Mouse (Mus musculus) embryo, embryonic 11 days (tissue): Measurements from ENCODE around the gene Dennd2c.
A peak's percentile ranks its signal among the peaks of the same experiment; 100 is the strongest.
"Not testable (repeated sequence)": the region's sequence is repeated elsewhere in the genome, so short reads cannot be mapped to it uniquely, and the experiment has no call there.

Experiments
- DNase-seq: peaks from one replicate; pipeline ENCODE4 v3.0.0-alpha.2; 2015

Gene Dennd2c

DNA sequence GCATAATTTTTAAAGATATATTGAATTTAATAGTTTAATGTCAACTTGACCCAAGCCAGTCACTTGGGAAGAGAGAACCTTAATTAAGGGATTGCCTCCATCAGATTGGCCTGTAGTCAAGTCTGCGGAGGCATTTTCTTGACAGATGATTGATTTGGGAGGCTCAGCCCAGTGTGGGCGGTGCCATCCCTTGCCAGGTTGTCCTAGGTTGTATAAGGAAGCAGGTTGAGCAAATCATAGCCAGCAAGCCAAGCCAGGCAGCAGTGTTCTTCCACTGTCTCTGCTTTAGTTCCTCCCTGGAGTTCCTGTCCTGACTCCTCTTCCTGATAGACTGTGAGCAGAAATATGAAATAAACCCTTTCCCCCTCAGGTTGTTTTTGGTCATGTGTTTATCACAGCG lies 21.2 kb downstream of the Dennd2c start:
- no peak for DNase-seq

DNA sequence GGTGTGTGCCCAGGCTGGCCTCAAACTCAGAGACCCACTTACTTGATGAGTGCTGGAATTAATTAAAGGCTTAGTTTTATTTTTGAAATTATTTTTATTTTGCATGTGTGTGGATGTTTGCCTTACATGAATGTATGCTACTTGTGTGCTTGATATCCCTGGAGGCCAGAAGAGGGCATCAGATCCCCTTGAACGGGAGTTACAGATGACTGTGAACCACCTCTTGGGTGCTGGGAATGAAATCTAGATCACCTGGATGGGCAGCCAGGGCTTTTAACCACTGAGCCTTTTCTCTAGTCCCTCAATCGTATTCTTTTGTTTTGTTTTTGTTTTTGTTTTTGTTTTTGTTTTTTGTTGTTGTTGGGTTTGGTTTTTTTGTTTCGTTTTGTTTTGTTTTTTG lies 23.7 kb downstream of the Dennd2c start:
- no peak for DNase-seq

DNA sequence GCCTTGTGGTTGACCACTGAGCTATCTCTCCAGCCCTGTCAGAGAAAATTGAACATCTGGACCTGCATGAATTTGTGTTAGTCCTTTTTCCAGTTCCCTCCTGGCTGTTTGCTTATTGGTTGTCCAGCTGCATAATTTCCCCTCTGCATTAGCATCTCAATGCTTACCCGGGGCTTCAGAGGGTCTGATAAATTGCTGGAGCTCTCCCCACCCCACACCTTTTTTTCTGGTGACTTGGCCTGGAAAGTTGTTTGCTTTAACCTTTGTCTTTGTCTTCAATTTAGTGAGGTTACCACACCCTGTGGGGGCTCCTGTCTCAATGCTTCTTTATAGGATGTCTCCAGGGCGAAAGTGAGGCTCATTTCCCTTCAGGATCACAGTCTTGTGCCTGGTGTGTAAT lies 24.8 kb downstream of the Dennd2c start:
- peak; percentile 26 for DNase-seq

DNA sequence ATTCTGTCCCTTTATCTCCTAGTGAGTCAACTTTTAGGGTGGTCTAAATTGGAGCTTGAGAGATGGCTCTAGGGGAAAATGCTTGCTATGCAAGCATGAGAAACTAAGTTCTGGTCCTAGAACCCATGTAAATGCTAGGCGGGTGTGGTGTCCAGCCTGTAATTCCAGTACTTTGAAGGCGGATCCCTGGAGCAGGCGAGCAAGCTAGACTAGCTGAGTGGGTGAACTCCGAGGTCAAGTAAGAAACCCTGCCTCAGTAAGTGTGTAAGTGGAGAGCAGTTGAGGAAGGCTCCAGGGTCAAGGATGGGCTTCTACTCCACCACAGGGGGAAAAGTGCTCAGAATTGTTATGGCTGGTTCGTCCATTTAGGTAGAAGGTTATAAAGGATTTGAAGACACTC lies 25.3 kb downstream of the Dennd2c start:
- DNase-seq = no peak

DNA sequence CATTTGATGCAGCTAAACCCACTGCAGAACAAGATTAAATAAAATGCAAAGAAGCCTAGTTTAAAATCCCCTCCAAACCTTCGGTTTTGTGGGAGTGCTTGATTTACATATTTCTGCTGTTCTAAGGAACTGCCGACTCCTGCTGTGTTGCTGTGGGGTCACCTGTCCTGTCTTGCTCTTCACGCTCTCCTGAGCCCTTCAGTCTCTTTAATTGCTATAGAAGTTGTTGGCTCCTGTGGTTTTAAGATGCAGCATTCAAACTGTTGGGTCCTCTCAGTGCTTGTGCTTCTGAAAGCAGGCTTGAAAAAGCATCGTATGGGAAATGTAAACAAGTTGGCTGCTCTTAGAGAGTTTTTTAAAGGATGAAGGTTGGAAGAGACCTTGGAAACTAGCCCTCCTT lies 25.8 kb downstream of the Dennd2c start:
- DNase-seq = no peak

DNA sequence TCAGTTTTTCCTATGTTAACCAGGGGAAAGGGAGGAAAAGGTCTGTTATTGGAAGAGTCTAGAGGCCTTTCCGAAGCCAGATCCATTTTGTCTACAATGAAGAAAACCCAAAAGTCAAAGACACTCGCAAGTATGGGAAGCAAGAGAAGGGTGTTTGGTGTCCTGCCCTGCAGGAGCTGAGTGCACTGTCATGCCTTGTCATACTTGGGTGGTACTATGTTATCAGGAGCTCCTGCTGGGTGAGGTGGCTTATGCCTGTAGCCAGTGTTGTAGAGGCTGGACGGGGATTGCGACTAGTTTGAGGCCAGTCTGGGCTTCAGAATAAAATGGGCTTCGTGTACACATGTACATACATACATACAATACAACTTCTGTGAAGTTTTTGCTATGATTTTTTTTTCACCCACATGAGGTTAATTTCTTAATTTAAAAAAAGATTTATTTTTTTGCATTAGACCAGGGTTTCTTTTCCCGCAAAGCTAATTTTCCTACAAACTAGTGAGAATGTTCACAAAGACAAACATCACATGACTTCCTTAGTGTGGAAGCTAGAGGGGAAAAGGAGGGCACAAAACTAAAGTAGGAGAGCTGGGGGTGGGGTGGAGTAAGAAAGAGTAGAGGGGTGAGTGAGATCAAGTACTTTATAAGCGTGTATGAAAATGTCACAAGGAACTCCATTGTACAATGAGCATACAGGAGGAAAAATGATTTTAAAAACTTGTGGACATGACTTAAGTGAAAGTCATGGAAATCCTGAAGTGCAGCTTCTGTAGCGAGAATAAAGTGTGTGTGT lies 27.2 kb downstream of the Dennd2c start:
- no peak for DNase-seq

DNA sequence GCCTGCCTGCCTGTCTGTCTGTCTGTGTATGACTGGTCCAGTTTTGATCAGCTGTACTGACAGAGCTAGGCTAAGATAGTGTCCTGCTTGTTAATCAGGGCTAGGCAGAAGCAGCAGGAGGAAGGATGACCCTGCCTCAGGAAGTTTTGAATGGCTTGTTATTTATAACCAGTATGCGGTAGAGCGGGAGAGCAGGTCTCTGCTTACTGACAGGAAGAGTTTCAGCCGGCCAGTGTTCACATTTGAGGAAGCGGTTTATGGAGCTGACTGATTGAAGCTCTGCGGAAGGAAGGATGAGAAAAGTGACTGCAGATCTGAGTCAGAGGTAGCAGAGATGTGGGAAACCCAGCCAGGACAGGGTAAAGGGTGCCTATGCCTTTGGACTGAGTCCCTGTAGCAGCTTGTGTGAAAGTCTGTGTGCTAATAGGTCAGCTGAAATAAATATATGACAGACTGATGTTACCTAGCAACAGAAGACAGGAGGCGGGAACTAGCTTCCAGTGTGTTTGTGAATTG lies 27.9 kb downstream of the Dennd2c start:
- peak; percentile 49 for DNase-seq

DNA sequence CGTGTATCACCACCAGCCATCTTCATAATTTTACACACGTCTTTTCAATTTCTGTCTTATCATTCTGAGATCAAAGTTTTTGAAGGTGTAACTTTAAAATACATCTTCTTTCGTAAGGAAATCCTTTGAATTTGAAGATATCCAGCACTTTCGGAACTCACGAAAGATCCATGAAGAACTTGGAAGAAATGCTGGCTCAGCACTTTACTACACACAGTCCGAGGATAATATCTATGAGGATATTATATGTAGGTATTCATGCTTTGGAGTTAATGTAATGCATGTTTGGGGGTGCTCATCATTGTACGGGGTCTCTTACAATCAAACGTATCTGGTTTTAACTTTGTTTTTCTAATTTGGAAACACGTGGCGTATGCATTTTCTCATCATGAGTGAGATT lies 30.7 kb downstream of the Dennd2c start:
- no peak for DNase-seq

DNA sequence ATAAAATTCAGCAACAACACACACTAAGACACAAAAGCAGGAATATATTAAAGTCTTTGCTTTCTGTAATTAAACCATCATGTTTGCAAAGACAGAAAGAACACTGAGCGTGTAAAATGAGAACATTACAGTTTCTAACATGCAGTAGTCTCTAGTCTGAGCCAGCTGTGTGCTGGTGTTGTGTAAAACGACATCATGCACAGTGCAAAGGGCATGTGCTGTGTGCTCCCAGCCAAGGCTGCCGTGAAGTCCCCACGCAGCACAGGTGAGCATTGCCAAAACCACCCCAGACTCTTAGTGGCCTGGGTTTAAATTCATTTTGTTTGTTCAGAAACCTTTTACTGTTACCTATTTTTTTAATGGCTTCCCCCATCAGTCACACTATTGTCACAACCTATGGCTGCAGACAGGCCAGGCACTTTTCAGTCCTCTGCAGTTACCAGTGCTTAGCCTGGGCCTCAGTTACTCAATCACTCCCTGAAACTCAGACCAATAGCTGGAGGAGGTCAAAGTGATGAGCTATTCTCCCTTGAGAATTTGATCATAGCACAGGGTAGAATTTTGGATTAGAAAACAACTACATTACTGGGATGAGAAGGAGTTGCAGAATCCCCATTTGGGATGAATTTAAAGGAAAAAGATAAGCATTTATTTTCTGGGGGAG lies 34.1 kb downstream of the Dennd2c start:
- DNase-seq = no peak

DNA sequence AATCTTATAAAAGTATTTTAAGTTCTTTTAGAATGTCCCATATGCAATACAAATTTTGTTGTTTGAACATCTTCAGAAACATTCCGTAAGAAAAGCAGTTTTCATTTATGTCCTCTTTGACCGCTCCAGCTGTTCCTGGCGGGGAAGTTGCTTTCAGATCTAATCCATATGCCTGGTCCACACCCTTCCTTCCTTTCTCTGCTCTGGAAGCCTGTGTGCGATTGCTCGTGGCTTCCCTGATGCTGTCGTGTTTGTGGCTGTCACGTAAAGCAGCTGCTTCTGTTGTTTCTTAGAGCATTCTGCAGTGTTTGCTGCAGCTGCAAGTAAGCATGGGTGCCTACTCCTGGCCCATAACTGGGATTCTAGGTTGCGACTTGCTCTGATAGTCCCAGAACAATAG lies 36.6 kb downstream of the Dennd2c start:
- no peak for DNase-seq

DNA sequence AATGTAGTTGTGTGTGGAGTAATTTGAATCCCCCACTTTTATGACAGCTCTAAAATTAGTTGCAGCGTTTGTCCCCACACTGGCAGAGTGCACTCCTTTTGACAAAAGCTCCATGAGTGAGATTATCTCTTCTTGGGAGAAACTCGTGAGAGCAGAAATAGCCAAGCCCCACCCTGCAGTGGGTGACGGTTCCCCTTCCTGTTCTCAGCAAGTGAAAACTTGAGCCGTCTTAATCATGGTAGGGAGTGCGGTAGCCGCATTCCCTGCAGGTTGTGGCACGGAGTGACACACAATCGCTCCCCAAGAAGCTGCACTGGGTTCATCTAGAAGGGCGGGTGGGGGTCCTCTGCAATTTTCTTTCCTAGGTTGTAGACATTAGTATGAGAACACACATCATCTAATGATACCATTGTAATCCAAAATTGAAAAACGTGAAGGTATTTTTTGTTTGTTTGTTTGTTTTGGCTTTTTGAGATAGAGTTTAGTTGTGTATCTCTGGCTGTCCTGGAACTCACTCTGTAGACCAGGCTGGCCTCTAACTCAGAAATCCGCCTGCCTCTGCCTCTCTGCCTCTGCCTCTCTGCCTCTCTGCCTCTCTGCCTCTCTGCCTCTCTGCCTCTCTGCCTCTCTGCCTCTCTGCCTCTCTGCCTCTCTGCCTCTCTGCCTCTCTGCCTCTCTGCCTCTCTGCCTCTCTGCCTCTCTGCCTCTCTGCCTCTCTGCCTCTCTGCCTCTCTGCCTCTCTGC lies 37.9 kb downstream of the Dennd2c start:
- not testable (repeated sequence) for DNase-seq

DNA sequence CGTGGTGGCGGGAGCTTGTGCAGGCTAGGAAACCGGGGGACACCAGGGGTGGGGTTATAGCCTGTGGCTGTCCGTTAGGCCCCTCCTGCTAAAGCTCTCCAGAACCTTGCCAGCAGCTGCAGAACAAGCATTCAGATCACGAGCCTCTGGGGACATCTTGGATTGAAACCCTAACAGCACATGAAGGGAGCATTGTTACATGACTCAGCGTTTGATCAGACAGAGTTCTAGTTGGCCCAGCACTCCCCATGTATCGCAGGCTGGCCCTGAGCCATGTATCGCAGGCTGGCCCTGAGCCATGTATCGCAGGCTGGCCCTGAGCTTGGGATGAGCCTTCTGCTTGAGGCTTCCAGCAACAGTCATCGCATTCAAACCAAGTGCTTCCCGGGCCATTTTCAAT lies 38.9 kb downstream of the Dennd2c start:
- DNase-seq = no peak

DNA sequence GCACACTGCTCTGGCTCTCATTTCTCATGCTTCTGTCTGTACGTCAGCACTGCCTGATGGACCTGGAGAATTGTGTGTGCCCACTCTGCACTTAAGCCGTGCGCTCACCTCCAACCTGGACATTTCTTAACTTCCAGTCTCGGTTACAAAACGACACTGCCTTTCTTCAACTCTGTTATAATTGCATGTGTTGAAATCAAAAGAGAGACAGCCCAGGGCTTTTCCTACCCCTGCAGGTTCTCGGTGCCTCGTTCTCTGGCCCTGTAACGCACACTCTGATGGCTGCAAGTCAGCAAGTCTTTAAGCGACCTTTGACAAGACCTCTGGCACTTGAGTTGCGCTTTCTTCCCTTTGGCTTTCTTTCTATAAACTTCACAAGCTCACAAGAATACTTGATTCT lies 40.0 kb downstream of the Dennd2c start:
- no peak for DNase-seq

DNA sequence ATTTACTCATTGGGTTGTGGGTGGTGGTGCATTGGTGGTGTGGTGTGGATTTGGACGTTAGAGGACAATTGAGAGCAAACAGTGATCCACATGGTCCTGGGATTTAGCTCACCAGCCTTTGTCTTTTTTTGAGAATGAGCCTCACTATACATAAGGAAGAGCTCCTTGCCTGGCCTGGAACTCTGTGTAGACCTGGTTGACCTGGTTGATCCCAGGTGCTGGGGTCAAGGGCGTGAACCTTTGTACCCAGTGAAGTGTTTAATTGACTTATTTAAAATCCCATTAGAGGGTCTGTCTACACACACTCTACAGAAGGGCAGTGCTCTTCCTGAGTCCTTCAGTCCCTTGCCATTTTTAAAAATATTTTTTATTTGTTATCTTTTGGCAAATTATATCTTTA lies 42.9 kb downstream of the Dennd2c start:
- no peak for DNase-seq

DNA sequence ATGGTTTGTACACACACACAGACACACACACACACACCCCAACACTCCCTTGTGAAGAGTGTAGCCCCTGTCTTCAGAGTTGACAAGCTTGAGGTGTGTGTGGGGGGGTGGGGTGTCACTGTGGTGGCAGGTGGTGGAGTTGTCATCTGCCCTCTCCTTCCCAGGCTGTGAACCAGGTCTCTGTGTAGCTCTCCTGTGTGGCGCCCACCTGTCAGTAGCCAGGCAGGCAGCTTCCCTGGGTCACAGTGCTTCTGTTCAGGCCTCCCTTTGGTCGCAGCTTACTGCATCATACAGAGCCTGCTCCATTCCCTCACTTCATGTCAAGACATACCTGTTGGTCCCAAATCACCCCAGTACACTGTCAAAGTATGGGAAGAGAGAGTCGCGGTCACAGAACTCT lies 43.4 kb downstream of the Dennd2c start:
- no peak for DNase-seq

DNA sequence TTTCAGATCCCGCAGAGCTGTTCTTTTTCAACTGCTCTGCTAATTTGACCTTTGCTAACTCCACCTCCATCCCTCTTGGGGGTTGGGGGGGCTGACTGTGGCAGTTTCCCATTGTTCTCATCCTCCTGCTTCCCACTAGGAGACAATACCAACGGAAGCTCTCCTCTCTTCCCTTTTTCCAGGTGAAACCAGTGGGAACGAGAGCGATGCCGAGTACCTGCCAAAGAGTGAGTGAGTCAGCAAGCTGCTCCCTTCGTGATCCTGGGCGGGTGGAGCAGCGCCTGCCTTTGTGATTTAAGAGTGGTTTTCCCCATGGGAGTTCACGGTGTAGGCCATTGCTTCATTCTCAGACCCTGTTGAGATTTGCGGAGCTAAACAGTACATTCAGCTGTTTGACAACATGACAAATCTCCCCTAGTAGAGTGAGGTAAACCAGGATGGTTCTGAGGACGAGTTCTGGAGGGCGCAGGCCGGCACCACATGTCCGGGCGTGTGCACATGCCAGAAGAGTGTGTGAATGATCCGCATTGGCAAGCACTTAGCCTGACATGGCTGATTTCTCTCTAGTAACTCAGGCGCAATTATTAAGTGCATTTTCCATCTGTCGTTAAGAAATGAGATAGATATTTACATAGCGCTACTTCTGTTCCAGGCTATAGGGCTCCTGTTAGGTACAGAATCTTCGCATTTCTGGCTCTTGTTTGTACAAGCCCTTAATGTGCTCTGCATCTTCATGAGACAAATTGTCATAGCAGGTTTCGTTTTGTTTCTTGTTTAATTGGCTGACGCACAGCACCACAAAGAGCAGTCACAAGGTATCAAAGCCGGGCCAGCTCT lies 44.1 kb downstream of the Dennd2c start:
- no peak for DNase-seq

DNA sequence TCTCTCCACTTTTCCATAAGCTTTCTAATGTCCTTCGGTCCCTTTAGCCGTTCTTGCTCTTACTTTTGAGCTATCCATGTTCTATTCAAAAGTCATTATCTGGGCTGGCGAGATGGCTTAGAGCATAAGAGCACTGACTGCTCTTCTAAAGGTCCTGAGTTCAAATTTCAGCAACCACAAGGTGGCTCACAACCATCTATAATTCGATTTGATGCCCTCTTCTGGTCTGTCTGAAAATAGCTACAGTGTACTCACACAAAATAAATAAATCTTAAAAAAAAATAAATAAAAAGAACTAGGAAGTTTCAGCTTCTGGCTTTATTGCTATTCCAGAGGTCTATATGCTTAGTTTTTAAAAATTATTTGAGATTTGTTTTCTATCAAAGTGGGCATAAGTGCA lies 45.4 kb downstream of the Dennd2c start:
- no peak for DNase-seq

DNA sequence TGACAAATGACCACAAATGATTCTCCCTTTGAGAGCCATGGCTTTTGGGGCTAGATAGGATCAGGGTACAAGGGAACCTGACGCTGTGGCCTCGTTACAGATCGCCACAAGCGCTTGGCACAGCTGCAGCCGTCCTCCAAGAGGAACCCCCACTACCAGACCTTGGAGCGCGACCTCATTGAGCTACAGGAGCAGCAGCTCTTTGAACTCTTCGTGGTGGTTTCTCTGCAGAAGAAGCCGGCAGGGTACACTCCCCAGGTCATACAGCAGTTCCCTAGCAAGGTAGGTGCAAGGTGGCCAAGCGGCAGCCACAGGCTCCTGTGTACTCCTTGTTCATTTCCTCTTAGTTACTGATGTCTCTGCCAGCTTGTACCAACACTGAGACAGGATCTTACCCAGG lies 46.5 kb downstream of the Dennd2c start:
- no peak for DNase-seq

DNA sequence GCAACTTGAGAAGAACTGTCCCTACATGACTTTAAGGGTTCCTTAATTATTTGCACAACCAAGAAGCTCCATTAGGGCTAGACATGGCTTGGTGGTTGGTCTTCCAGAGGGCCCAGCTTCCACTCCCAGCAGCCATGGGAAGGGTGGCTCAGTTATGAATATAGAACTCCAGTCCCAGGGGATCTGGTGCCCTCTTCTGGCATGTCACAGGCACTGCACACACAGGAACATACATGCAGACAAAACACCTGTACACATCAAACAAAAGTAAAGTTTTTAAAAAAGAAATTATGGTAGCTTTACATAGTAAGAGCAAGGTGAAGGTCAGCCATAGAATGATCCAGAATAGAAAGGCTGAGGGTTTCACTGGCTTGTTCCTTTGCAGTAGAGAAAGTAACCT lies 51.4 kb downstream of the Dennd2c start:
- no peak for DNase-seq

DNA sequence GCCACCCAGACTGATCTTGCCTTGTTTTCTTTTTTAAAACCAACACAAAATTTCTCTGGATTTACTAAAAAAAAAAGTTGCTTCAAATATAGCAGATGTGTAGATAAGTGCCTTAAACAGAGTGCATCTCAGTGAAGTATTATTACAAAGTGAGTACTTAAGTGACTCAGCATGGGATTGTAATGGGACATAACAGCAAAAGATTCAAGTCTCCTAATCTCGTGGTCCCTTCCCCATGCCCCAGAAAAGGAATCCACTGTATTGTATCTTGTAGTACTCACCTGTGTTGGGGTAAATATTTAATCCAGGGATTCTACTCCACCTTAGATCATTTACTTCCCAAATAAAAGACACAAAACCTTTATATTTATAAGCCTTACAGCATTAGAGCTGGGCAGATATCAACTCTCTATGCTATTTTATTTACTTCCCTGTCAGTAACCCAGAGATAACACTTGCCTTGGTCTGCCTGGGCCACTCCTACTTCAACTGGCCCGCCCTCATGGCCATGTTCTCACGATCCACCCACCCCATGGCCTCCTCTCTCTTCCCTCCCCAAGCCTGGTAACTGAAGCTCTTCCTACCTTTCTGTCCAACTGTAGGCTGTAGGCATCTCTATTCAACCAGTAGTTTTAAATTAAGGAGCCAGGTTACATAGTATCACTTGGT lies 57.0 kb downstream of the Dennd2c start:
- DNase-seq = no peak

DNA sequence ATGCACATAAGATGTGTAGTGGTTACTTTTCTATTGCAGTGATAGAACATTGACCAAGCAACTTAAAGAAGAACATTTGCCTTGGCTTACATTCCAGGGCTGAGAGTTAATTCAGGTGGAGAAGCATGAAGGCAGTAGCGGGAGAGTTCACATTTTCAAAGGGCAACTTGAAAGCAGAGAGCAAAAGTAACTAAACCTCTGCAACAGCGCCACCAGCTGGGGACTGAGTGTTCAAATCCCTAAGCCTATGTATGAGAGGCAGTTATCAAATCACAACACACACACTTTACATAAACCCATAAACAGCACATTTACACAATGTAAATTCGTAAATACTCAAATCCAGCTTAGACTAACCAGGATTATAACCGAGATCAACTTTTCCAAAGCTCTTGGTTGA lies 67.4 kb downstream of the Dennd2c start:
- peak; percentile 90 for DNase-seq
